7 mouse cellular contexts compared by ENCODE assay signal in the genomic region with DNA sequence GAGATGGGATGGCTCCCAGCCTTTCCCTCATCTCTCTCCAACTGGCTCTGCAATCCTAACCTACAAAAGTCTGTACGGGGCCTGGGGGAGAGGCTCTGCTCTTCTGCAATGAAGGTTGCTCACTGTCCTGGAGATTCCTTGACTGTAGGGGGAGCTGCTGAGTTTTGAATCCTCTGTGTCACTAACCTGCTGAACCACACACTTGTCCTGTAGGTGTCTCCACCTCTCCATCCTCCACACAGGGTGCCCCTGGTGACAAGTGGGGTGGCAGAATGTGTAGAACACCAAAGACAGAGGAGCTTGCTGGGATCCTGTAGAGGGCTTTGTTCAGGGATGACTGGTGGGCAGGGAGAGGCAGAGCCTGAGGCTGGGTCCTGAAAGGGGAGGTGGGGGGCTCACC. TPM values are rescaled to one million over a fixed set of nuclear protein-coding genes. Genes with fewer than 3 reads are reported as not detected.
A peak's percentile ranks its signal among the peaks of the same experiment; 100 is the strongest.
DNase-seq lines count a peak whose midpoint lies in the region; ATAC-seq lines count a peak whose summit lies in the region.

No protein-coding gene starts in this region.

- H3K4me3 ChIP-seq in liver, embryonic 13.5 days (replicated peaks), result no peak overlapping the region

- peaks cover 20% of the 10 kb centered on the region for H3K4me1 ChIP-seq in liver, embryonic 13.5 days (replicated peaks)

- peaks cover 26% of the 10 kb centered on the region for H3K27me3 ChIP-seq in liver, embryonic 13.5 days

- WGBS in liver, embryonic 13.5 days (ENCODE audit: insufficient replicate concordance), result 18% methylated on average over 1 of the region's 1 CpGs

- peak; percentile 83 for DNase-seq in 416B (ENCODE audit: low read depth)
- peak; percentile 82 to 90 for DNase-seq in CD8-positive naive resting alpha-beta T cell, adult 2 months (ENCODE audit: low read depth in 2 of 2, low spot score in 2 of 2)
- DNase-seq in c-Kit-positive CD71-positive TER-119-negative erythroid progenitor cells, embryonic 14.5 days (ENCODE audit: low read depth), result peak; percentile 65
- DNase-seq in frontal cortex, adult 2 months (ENCODE audit: extremely low spot score in 1 of 2, low spot score in 1 of 2), result peak; percentile 26 to 77
- DNase-seq in kidney, postnatal 10 days, result peak; percentile 78
- peak; percentile 63 for DNase-seq in liver, embryonic 13.5 days
- DNase-seq in right cerebral cortex, postnatal 10 days (ENCODE audit: low spot score in 2 of 2), result peak; percentile 44

- ATAC-seq in liver, embryonic 13.5 days (ENCODE audit: low read depth), result peak; percentile 71

- H3K36me3 ChIP-seq in liver, embryonic 13.5 days, result no peaks in the 10 kb centered on the region

- H3K9ac ChIP-seq in liver, embryonic 13.5 days, result no peak overlapping the region

- H3K27ac ChIP-seq in liver, embryonic 13.5 days, result no peak overlapping the region

- no peak overlapping the region for H3K4me2 ChIP-seq in liver, embryonic 13.5 days

- no peaks in the 10 kb centered on the region for H3K9me3 ChIP-seq in liver, embryonic 13.5 days (replicated peaks)

RNA-seq across cellular contexts. Expression of gene Ephx1, which starts 1.6 kb away (rescaled TPM):
- polyA plus RNA-seq in frontal cortex, adult 2 months (2012; rRNA removed), result 29.8 and 34.6 TPM in 2 replicates
- 3.5 and 3.7 TPM in 2 replicates for polyA plus RNA-seq in liver, embryonic 13.5 days (2015; fragmentation: Nextera tagmentation; extraction: Ambion mirVana)

RNA-seq across cellular contexts. Expression of gene 9130409I23Rik, which starts 28.8 kb away (rescaled TPM):
- not detected in 2 replicates for polyA plus RNA-seq in frontal cortex, adult 2 months (2012; rRNA removed)
- 0.09 TPM in 1 of 2 replicates, not detected in the other for polyA plus RNA-seq in liver, embryonic 13.5 days (2015; fragmentation: Nextera tagmentation; extraction: Ambion mirVana)
